Mouse (Mus musculus) heart, adult 8-10 months (tissue): ENCODE measurements at regions not wholly inside any gene's neighbourhood (a gene's known extent, or its start where the extent isn't known, plus 50 kb on each side); places are given as distances from the start of the nearest gene placed in this dataset.
"Not testable (repeated sequence)": the region's sequence is repeated elsewhere in the genome, so short reads cannot be mapped to it uniquely, and the experiment has no call there.

Experiments
- DNase-seq: peaks from one replicate; pipeline ENCODE4 v3.0.0; 2022; ENCODE audit warnings: low spot score

DNA sequence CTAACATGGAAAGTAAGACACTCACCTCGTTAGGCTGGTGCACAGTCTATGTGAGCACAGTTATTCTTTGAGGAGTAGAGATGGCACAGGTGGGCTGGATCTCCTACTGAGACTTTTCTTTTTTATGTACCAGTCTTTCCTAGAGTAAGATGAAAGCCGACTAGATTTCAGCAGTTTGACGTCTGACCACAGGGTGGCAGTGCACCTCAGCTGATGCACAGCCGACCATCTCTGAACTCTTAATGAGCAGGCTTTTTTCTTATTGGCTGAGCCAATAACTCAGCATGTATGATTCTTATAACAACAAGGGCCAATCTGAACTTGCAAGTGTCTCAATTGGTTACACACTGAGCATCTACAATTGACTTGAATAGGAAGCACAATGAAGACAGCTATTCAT, 126.6 kb upstream of the Olfr1507 start:
- no peak for DNase-seq

DNA sequence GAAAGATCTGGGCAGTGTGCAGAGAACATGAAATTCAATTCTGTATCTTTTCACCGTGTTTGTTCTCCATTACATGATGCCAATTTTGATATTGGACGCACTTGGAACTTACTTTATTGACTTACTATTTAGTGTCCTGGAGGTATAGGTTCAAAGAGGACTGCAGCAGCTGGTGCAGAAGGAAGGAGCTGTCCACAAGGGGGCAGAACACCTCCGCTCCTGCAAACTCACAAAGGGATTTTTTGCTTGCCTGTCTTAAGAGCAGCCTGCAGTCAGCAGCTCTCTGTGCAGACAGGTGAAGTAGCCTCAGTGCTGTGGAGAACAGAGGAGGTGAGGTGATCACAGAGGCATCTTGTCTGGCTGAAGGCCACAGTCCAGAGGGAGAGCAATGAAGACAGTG, 84.8 kb upstream of the Olfr1507 start:
- no peak for DNase-seq

DNA sequence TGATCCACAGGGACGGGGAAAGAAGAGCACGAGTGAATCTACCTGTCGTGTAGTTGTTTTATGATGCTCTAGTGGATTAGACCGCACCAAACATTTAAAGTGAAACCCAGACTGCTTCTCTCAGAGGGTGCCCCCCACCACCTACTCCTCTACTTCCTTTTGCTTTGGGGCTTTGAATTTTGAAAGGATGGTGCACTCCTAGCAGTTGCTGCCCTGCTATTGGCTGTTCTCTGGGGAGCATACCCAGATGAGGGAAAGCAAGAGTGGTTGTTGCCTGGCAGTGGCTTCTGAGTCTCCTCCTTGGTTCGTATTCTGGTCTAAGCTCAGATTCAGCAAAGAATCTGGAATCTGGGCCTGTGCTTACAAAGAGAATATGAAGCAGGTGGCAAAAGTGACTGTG, 71.4 kb upstream of the Olfr1507 start:
- no peak for DNase-seq

DNA sequence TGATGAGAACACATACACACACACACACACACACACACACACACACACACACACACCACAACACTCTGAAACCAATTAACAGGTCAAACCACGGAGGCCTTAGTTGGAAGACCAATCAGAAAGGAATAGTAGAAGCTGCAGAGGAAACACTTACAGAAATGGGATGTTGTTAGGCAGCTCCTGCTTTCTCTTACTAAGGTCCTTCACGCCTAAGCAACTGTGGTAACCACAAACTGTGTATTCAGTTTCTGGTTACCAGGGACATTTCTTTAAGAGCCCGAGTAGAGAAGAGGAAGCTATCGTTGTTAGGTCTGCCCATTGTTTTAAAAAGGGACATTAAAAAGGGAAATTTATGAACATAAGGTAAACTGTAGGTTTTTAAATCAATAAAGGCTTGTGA, 70.1 kb upstream of the Olfr1507 start:
- no peak for DNase-seq

DNA sequence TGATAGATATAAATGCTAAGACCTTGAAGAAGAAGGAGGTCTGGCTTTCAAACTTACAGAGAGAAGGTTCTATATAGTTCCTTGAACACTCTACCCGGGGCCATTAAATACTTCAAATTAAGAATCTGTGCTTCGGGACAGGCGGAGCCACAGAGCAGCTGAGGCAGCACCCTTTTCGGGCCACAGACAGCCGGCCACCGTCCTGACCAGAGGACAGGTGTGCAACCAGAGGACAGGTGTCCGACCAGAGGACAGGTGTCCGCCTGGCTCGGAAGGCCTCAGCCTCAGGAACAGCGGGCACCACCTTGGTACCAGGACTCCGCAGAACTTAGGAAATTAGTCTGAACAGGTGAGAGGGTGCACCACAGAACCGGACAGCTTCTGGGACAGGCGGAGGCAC, 60.8 kb upstream of the Olfr1507 start:
- not testable (repeated sequence) for DNase-seq

GRCm38 (mm10) chr14:52553399-52553798, 57.9 kb upstream of the Olfr1507 start:
- DNase-seq: no peak

GRCm38 (mm10) chr14:52547933-52548332, 52.4 kb upstream of the Olfr1507 start:
- DNase-seq: no peak
